Mouse (Mus musculus): Measurements from ENCODE around the gene Smap1. TPM values are rescaled to one million over a fixed set of nuclear protein-coding genes. Genes with fewer than 3 reads are reported as not detected.

The Smap1 gene
- polyA plus RNA-seq, 1 experiment from 2014 or later = 14.7 TPM

GRCm38 (mm10) chr1:23865566-23865965, 56.6 kb downstream of the Smap1 start:
- Histone ChIP-seq H3K4me3 (ENCODE audit: low read depth, low read length) (no peak overlapping the region), H3K9me3 (replicated peaks; ENCODE audit: control insufficient read depth, low read length) (no peaks in the 10 kb centered on the region), H3K27me3 (ENCODE audit: control insufficient read depth, insufficient read depth, low read depth, low read length) (no peaks in the 10 kb centered on the region), H3K27ac (ENCODE audit: low read length) (no peak overlapping the region), H3K9ac (ENCODE audit: low read depth, low read length) (no peak overlapping the region), H3K4me1 (ENCODE audit: control insufficient read depth, low read depth, low read length) (no peaks in the 10 kb centered on the region), H3K4me2 (ENCODE audit: low read depth, low read length) (no peak overlapping the region), H3K36me3 (ENCODE audit: control insufficient read depth, insufficient read depth) (peaks cover 6% of the 10 kb centered on the region; the same call in 1 of the 2 replicates)
- ATAC-seq (ENCODE audit: low read depth) = no peak
- 89% methylated on average over 7 of the region's 7 CpGs for WGBS (ENCODE audit: insufficient replicate concordance)

- no peak overlapping the region for H3K4me3 ChIP-seq (ENCODE audit: low read depth, low read length)
- H3K4me2 ChIP-seq (ENCODE audit: low read depth, low read length) = no peak overlapping the region
- H3K9me3 ChIP-seq (replicated peaks; ENCODE audit: control insufficient read depth, low read length) = no peaks in the 10 kb centered on the region
- ATAC-seq (ENCODE audit: low read depth) = no peak
- H3K9ac ChIP-seq (ENCODE audit: low read depth, low read length) = no peak overlapping the region
- no peaks in the 10 kb centered on the region for H3K27me3 ChIP-seq (ENCODE audit: control insufficient read depth, insufficient read depth, low read depth, low read length)
- no peaks in the 10 kb centered on the region for H3K4me1 ChIP-seq (ENCODE audit: control insufficient read depth, low read depth, low read length)
- no peak overlapping the region for H3K27ac ChIP-seq (ENCODE audit: low read length)
- H3K36me3 ChIP-seq (ENCODE audit: control insufficient read depth, insufficient read depth) = peaks cover 11% of the 10 kb centered on the region; the same call in 1 of the 2 replicates
- WGBS (ENCODE audit: insufficient replicate concordance) = 63% methylated on average over 2 of the region's 2 CpGs
Measured at GRCm38 (mm10) chr1:23860944-23861343, 61.2 kb downstream of the Smap1 start.

- WGBS (ENCODE audit: insufficient replicate concordance) = 81% methylated on average over 3 of the region's 3 CpGs
- peaks cover 10% of the 10 kb centered on the region for H3K36me3 ChIP-seq (ENCODE audit: control insufficient read depth, insufficient read depth)
- H3K27me3 ChIP-seq (ENCODE audit: control insufficient read depth, insufficient read depth, low read depth, low read length) = no peaks in the 10 kb centered on the region
- ATAC-seq (ENCODE audit: low read depth) = no peak
- H3K4me3 ChIP-seq (ENCODE audit: low read depth, low read length) = no peak overlapping the region
- H3K4me1 ChIP-seq (ENCODE audit: control insufficient read depth, low read depth, low read length) = no peaks in the 10 kb centered on the region
- no peaks in the 10 kb centered on the region for H3K9me3 ChIP-seq (replicated peaks; ENCODE audit: control insufficient read depth, low read length)
- H3K27ac ChIP-seq (ENCODE audit: low read length) = no peak overlapping the region
- H3K9ac ChIP-seq (ENCODE audit: low read depth, low read length) = no peak overlapping the region
- H3K4me2 ChIP-seq (ENCODE audit: low read depth, low read length) = no peak overlapping the region
Measured at GRCm38 (mm10) chr1:23855623-23856022, 66.5 kb downstream of the Smap1 start.

- Histone ChIP-seq H3K4me2 (ENCODE audit: low read depth, low read length) (no peak overlapping the region), H3K4me3 (ENCODE audit: low read depth, low read length) (no peak overlapping the region), H3K4me1 (ENCODE audit: control insufficient read depth, low read depth, low read length) (no peaks in the 10 kb centered on the region), H3K27ac (ENCODE audit: low read length) (no peak overlapping the region), H3K36me3 (ENCODE audit: control insufficient read depth, insufficient read depth) (peaks cover 14% of the 10 kb centered on the region), H3K9me3 (replicated peaks; ENCODE audit: control insufficient read depth, low read length) (no peaks in the 10 kb centered on the region), H3K9ac (ENCODE audit: low read depth, low read length) (no peak overlapping the region), H3K27me3 (ENCODE audit: control insufficient read depth, insufficient read depth, low read depth, low read length) (no peaks in the 10 kb centered on the region)
- 81% methylated on average over 10 of the region's 10 CpGs for WGBS (ENCODE audit: insufficient replicate concordance)
- no peak for ATAC-seq (ENCODE audit: low read depth)
Measured at GRCm38 (mm10) chr1:23846044-23846680, 76.0 kb downstream of the Smap1 start.

GRCm38 (mm10) chr1:23845007-23845406, 77.1 kb downstream of the Smap1 start:
- H3K4me3 ChIP-seq (ENCODE audit: low read depth, low read length) = no peak overlapping the region
- H3K27ac ChIP-seq (ENCODE audit: low read length) = no peak overlapping the region
- WGBS (ENCODE audit: insufficient replicate concordance) = 88% methylated on average over 10 of the region's 10 CpGs
- no peaks in the 10 kb centered on the region for H3K27me3 ChIP-seq (ENCODE audit: control insufficient read depth, insufficient read depth, low read depth, low read length)
- H3K9ac ChIP-seq (ENCODE audit: low read depth, low read length) = no peak overlapping the region
- no peak overlapping the region for H3K4me2 ChIP-seq (ENCODE audit: low read depth, low read length)
- ATAC-seq (ENCODE audit: low read depth) = no peak
- H3K9me3 ChIP-seq (replicated peaks; ENCODE audit: control insufficient read depth, low read length) = no peaks in the 10 kb centered on the region
- H3K36me3 ChIP-seq (ENCODE audit: control insufficient read depth, insufficient read depth) = peaks cover 12% of the 10 kb centered on the region
- no peaks in the 10 kb centered on the region for H3K4me1 ChIP-seq (ENCODE audit: control insufficient read depth, low read depth, low read length)

- H3K9ac ChIP-seq (ENCODE audit: low read depth, low read length) = no peak overlapping the region
- no peak overlapping the region for H3K27ac ChIP-seq (ENCODE audit: low read length)
- WGBS (ENCODE audit: insufficient replicate concordance) = 86% methylated on average over 7 of the region's 7 CpGs
- no peak overlapping the region for H3K4me2 ChIP-seq (ENCODE audit: low read depth, low read length)
- no peaks in the 10 kb centered on the region for H3K27me3 ChIP-seq (ENCODE audit: control insufficient read depth, insufficient read depth, low read depth, low read length)
- no peaks in the 10 kb centered on the region for H3K9me3 ChIP-seq (replicated peaks; ENCODE audit: control insufficient read depth, low read length)
- 0 out of 2 replicates have a peak, but pooled peaks have one; percentile 45 for ATAC-seq (ENCODE audit: low read depth)
- H3K4me1 ChIP-seq (ENCODE audit: control insufficient read depth, low read depth, low read length) = no peaks in the 10 kb centered on the region
- H3K36me3 ChIP-seq (ENCODE audit: control insufficient read depth, insufficient read depth) = peaks cover 12% of the 10 kb centered on the region
- no peak overlapping the region for H3K4me3 ChIP-seq (ENCODE audit: low read depth, low read length)
Measured at GRCm38 (mm10) chr1:23843790-23844189, 78.3 kb downstream of the Smap1 start.

GRCm38 (mm10) chr1:23842629-23843028, 79.5 kb downstream of the Smap1 start:
- Histone ChIP-seq H3K36me3 (ENCODE audit: control insufficient read depth, insufficient read depth) (peaks cover 7% of the 10 kb centered on the region), H3K9me3 (replicated peaks; ENCODE audit: control insufficient read depth, low read length) (no peaks in the 10 kb centered on the region), H3K4me2 (ENCODE audit: low read depth, low read length) (no peak overlapping the region), H3K4me1 (ENCODE audit: control insufficient read depth, low read depth, low read length) (no peaks in the 10 kb centered on the region), H3K9ac (ENCODE audit: low read depth, low read length) (no peak overlapping the region), H3K27ac (ENCODE audit: low read length) (no peak overlapping the region), H3K27me3 (ENCODE audit: control insufficient read depth, insufficient read depth, low read depth, low read length) (no peaks in the 10 kb centered on the region), H3K4me3 (ENCODE audit: low read depth, low read length) (no peak overlapping the region)
- ATAC-seq (ENCODE audit: low read depth) = no peak
- 80% methylated on average over 3 of the region's 3 CpGs for WGBS (ENCODE audit: insufficient replicate concordance)

- no peak overlapping the region for H3K27ac ChIP-seq (ENCODE audit: low read length)
- no peak overlapping the region for H3K4me3 ChIP-seq (ENCODE audit: low read depth, low read length)
- peaks cover 4% of the 10 kb centered on the region for H3K36me3 ChIP-seq (ENCODE audit: control insufficient read depth, insufficient read depth)
- no peak overlapping the region for H3K9ac ChIP-seq (ENCODE audit: low read depth, low read length)
- no peak overlapping the region for H3K4me2 ChIP-seq (ENCODE audit: low read depth, low read length)
- H3K4me1 ChIP-seq (ENCODE audit: control insufficient read depth, low read depth, low read length) = no peaks in the 10 kb centered on the region
- H3K27me3 ChIP-seq (ENCODE audit: control insufficient read depth, insufficient read depth, low read depth, low read length) = no peaks in the 10 kb centered on the region
- no peaks in the 10 kb centered on the region for H3K9me3 ChIP-seq (replicated peaks; ENCODE audit: control insufficient read depth, low read length)
- ATAC-seq (ENCODE audit: low read depth) = no peak
Measured at GRCm38 (mm10) chr1:23840924-23841323, 81.2 kb downstream of the Smap1 start.

- no peaks in the 10 kb centered on the region for H3K9me3 ChIP-seq (replicated peaks; ENCODE audit: control insufficient read depth, low read length)
- no peak overlapping the region for H3K4me3 ChIP-seq (ENCODE audit: low read depth, low read length)
- WGBS (ENCODE audit: insufficient replicate concordance) = 23% methylated on average over 4 of the region's 4 CpGs
- no peak for ATAC-seq (ENCODE audit: low read depth)
- no peaks in the 10 kb centered on the region for H3K4me1 ChIP-seq (ENCODE audit: control insufficient read depth, low read depth, low read length)
- H3K27ac ChIP-seq (ENCODE audit: low read length) = no peak overlapping the region
- H3K4me2 ChIP-seq (ENCODE audit: low read depth, low read length) = no peak overlapping the region
- no peaks in the 10 kb centered on the region for H3K36me3 ChIP-seq (ENCODE audit: control insufficient read depth, insufficient read depth)
- H3K27me3 ChIP-seq (ENCODE audit: control insufficient read depth, insufficient read depth, low read depth, low read length) = no peaks in the 10 kb centered on the region
- no peak overlapping the region for H3K9ac ChIP-seq (ENCODE audit: low read depth, low read length)
Measured at GRCm38 (mm10) chr1:23836630-23837029, 85.5 kb downstream of the Smap1 start.

All from liver, embryonic 16.5 days (tissue).